Mouse (Mus musculus): ENCODE measurements at regions not wholly inside any gene's neighbourhood (a gene's known extent, or its start where the extent isn't known, plus 50 kb on each side); places are given as distances from the start of the nearest gene placed in this dataset.

DNA sequence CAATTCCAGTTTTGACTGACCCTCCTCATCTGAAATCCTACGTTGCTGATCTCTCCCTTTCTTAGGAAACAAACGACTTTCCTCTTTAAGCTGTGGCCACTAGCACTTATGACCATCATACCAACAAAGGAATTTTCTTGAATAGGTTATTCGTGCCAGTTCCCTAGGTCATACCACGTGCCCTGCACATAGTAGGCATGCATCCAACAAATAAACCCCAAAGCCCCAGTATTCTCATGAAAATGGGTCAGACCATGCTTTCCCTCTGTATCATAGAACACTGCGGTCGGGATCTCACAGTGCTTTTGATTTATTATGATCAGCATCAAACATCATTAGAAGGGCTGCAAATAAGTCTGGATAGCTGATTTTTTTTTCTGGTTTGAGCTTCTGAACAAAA lies 139.4 kb downstream of the Emp1 start:
- no peaks in the 10 kb centered on the region for H3K4me1 ChIP-seq (ENCODE audit: control insufficient read depth, insufficient read depth, low read length)
- H3K9me3 ChIP-seq (ENCODE audit: control insufficient read depth, low read depth, low read length) = no peaks in the 10 kb centered on the region
- H3K27ac ChIP-seq (ENCODE audit: low read length) = no peak overlapping the region
- H3K9ac ChIP-seq (replicated peaks; ENCODE audit: low read depth, low read length) = no peak overlapping the region
- no peak for ATAC-seq (ENCODE audit: insufficient number of reproducible peaks, insufficient read depth, low FRiP score, low read depth)
- no peaks in the 10 kb centered on the region for H3K27me3 ChIP-seq (ENCODE audit: control insufficient read depth, insufficient read depth, low read length)
- no peaks in the 10 kb centered on the region for H3K36me3 ChIP-seq (ENCODE audit: control insufficient read depth, insufficient read depth, low read length)
- H3K4me2 ChIP-seq (replicated peaks; ENCODE audit: low read depth, low read length) = no peak overlapping the region
- no peak overlapping the region for H3K4me3 ChIP-seq (ENCODE audit: low read depth, low read length)
- WGBS = 81% methylated on average over 6 of the region's 6 CpGs

DNA sequence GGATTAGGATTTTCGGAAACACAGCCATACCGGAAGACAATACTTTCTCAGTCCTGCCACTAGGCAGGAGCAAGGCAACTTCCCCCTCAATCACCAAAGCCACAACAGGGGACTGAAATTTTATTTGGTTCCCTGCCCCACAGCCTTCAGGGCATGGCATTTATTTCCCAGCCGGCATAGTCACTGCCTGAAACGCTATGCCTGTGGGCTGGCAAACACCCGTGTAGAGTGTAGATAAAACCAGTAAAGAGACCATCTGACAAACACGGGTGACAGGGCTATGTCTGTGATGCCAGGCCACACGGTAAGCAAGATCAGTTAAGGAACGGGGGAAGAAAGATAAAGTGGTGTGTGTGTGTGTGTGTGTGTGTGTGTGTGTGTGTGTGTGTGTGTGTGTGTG lies 140.1 kb downstream of the Emp1 start:
- Histone ChIP-seq H3K27ac (ENCODE audit: low read length) (no peak overlapping the region), H3K9ac (replicated peaks; ENCODE audit: low read depth, low read length) (no peak overlapping the region), H3K4me3 (ENCODE audit: low read depth, low read length) (no peak overlapping the region), H3K4me1 (ENCODE audit: control insufficient read depth, insufficient read depth, low read length) (no peaks in the 10 kb centered on the region), H3K36me3 (ENCODE audit: control insufficient read depth, insufficient read depth, low read length) (no peaks in the 10 kb centered on the region), H3K4me2 (replicated peaks; ENCODE audit: low read depth, low read length) (no peak overlapping the region), H3K27me3 (ENCODE audit: control insufficient read depth, insufficient read depth, low read length) (no peaks in the 10 kb centered on the region), H3K9me3 (ENCODE audit: control insufficient read depth, low read depth, low read length) (no peaks in the 10 kb centered on the region)
- ATAC-seq (ENCODE audit: insufficient number of reproducible peaks, insufficient read depth, low FRiP score, low read depth) = no peak
- whole genome bisulfite sequencing = 61% methylated on average over 8 of the region's 8 CpGs

GRCm38 (mm10) chr6:135518710-135519437 lies 156.5 kb downstream of the Emp1 start:
- Histone ChIP-seq H3K4me3 (ENCODE audit: low read depth, low read length) (no peak overlapping the region), H3K36me3 (ENCODE audit: control insufficient read depth, insufficient read depth, low read length) (no peaks in the 10 kb centered on the region), H3K9ac (replicated peaks; ENCODE audit: low read depth, low read length) (no peak overlapping the region), H3K4me1 (ENCODE audit: control insufficient read depth, insufficient read depth, low read length) (no peaks in the 10 kb centered on the region), H3K9me3 (ENCODE audit: control insufficient read depth, low read depth, low read length) (no peaks in the 10 kb centered on the region), H3K27ac (ENCODE audit: low read length) (no peak overlapping the region), H3K27me3 (ENCODE audit: control insufficient read depth, insufficient read depth, low read length) (no peaks in the 10 kb centered on the region), H3K4me2 (replicated peaks; ENCODE audit: low read depth, low read length) (no peak overlapping the region)
- no peak for ATAC-seq (ENCODE audit: insufficient number of reproducible peaks, insufficient read depth, low FRiP score, low read depth)
- WGBS = 71% methylated on average over 4 of the region's 4 CpGs

DNA sequence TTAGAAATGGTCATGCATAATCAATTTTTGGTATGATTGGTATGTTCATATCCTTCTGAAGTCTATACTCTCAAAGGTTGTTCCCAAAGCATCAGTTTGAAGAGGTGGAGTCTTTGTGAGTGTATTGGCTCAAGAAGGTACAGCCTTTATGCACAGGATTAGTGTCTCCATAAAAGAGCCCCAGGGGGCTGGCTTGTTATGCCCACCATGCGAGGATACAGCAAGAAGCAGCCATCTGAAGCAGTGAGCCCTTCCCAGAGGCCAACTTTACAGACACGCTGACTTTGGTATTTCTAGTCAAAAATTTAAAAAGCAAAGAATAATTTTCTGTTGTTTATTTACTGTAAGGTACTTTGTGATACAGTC lies 157.1 kb downstream of the Emp1 start:
- Histone ChIP-seq H3K27me3 (ENCODE audit: control insufficient read depth, insufficient read depth, low read length) (no peaks in the 10 kb centered on the region), H3K9me3 (ENCODE audit: control insufficient read depth, low read depth, low read length) (no peaks in the 10 kb centered on the region), H3K9ac (replicated peaks; ENCODE audit: low read depth, low read length) (no peak overlapping the region), H3K36me3 (ENCODE audit: control insufficient read depth, insufficient read depth, low read length) (no peaks in the 10 kb centered on the region), H3K27ac (ENCODE audit: low read length) (no peak overlapping the region), H3K4me2 (replicated peaks; ENCODE audit: low read depth, low read length) (no peak overlapping the region), H3K4me1 (ENCODE audit: control insufficient read depth, insufficient read depth, low read length) (no peaks in the 10 kb centered on the region), H3K4me3 (ENCODE audit: low read depth, low read length) (no peak overlapping the region)
- no peak for ATAC-seq (ENCODE audit: insufficient number of reproducible peaks, insufficient read depth, low FRiP score, low read depth)
- WGBS = 77% methylated on average over 2 of the region's 2 CpGs

GRCm38 (mm10) chr6:135520868-135521267 lies 158.5 kb downstream of the Emp1 start:
- H3K9ac ChIP-seq (replicated peaks; ENCODE audit: low read depth, low read length) = no peak overlapping the region
- H3K27me3 ChIP-seq (ENCODE audit: control insufficient read depth, insufficient read depth, low read length) = no peaks in the 10 kb centered on the region
- no peaks in the 10 kb centered on the region for H3K9me3 ChIP-seq (ENCODE audit: control insufficient read depth, low read depth, low read length)
- ATAC-seq (ENCODE audit: insufficient number of reproducible peaks, insufficient read depth, low FRiP score, low read depth) = no peak
- H3K4me3 ChIP-seq (ENCODE audit: low read depth, low read length) = no peak overlapping the region
- 0 out of 2 replicates have a peak, but pooled peaks cover 4% of the 10 kb centered on the region for H3K4me1 ChIP-seq (ENCODE audit: control insufficient read depth, insufficient read depth, low read length)
- no peak overlapping the region for H3K4me2 ChIP-seq (replicated peaks; ENCODE audit: low read depth, low read length)
- no peak overlapping the region for H3K27ac ChIP-seq (ENCODE audit: low read length)
- WGBS = 60% methylated on average over 2 of the region's 2 CpGs
- no peaks in the 10 kb centered on the region for H3K36me3 ChIP-seq (ENCODE audit: control insufficient read depth, insufficient read depth, low read length)

GRCm38 (mm10) chr6:135524886-135525285 lies 162.5 kb downstream of the Emp1 start:
- no peaks in the 10 kb centered on the region for H3K36me3 ChIP-seq (ENCODE audit: control insufficient read depth, insufficient read depth, low read length)
- no peak overlapping the region for H3K4me3 ChIP-seq (ENCODE audit: low read depth, low read length)
- no peaks in the 10 kb centered on the region for H3K9me3 ChIP-seq (ENCODE audit: control insufficient read depth, low read depth, low read length)
- no peak overlapping the region for H3K9ac ChIP-seq (replicated peaks; ENCODE audit: low read depth, low read length)
- WGBS = 78% methylated on average over 5 of the region's 5 CpGs
- no peak overlapping the region for H3K27ac ChIP-seq (ENCODE audit: low read length)
- no peak overlapping the region for H3K4me2 ChIP-seq (replicated peaks; ENCODE audit: low read depth, low read length)
- H3K27me3 ChIP-seq (ENCODE audit: control insufficient read depth, insufficient read depth, low read length) = no peaks in the 10 kb centered on the region
- H3K4me1 ChIP-seq (ENCODE audit: control insufficient read depth, insufficient read depth, low read length) = 0 out of 2 replicates have a peak, but pooled peaks cover 6% of the 10 kb centered on the region
- no peak for ATAC-seq (ENCODE audit: insufficient number of reproducible peaks, insufficient read depth, low FRiP score, low read depth)

DNA sequence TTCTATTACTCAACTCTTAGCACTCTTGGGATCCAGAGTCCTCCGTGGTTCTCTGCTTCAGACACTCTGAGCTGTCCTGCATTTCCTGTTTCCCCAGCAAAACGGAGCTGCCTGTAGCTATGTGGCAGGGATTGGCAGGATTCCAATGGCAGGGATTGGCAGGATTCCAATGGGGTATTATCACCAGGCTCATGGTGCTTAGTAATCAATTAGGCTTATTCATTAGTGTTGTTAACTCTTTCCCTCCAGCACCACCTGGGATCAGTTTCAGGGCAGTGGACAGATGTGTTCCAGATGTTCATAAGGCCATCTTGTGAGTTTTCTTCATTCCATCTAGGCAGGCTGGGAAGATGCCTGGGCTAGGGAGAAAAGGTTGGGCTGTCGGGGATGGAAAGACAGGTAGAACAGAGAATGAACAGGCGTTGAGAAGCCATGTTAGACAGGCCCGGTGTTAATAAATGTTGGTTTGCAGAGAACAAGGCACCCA lies 163.5 kb downstream of the Emp1 start:
- no peak overlapping the region for H3K27ac ChIP-seq (ENCODE audit: low read length)
- 35% methylated on average over 5 of the region's 5 CpGs for WGBS
- H3K4me3 ChIP-seq (ENCODE audit: low read depth, low read length) = no peak overlapping the region
- no peaks in the 10 kb centered on the region for H3K36me3 ChIP-seq (ENCODE audit: control insufficient read depth, insufficient read depth, low read length)
- H3K9me3 ChIP-seq (ENCODE audit: control insufficient read depth, low read depth, low read length) = no peaks in the 10 kb centered on the region
- no peak overlapping the region for H3K9ac ChIP-seq (replicated peaks; ENCODE audit: low read depth, low read length)
- ATAC-seq (ENCODE audit: insufficient number of reproducible peaks, insufficient read depth, low FRiP score, low read depth) = peak; percentile 77
- no peaks in the 10 kb centered on the region for H3K27me3 ChIP-seq (ENCODE audit: control insufficient read depth, insufficient read depth, low read length)
- no peak overlapping the region for H3K4me2 ChIP-seq (replicated peaks; ENCODE audit: low read depth, low read length)
- H3K4me1 ChIP-seq (ENCODE audit: control insufficient read depth, insufficient read depth, low read length) = 0 out of 2 replicates have a peak, but pooled peaks cover 6% of the 10 kb centered on the region

DNA sequence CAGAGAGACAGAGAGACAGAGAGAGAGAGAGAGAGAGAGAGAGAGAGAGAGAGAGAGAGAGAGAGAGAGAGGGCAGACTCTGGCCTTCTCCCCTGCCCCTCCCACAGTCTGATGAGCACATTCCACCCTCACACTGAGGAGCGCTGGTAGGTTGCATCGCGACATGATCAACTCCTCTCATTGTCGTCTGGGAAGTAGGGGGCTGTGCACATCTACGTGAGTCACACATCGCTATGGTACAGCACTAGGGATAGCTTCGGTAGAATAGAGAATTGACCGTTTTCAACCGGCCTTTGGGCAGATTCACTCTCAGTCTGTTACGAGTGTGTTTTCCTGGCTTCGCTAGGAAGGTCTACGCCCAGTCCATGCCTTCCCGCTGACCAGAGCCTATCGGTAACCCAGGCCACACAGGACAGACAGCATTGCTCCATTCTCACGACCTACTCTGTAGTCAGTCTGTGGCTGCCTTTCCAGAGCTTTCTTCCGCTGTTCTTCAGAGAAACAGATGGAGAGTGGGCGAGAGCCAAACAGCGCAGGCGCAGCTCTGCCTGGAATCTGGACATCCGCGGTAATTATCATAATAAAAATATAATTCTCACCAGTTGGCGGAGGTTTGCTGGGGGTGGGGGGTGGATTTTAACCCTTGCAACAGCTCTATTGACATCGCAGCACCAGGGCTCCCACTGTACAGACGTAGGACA lies 164.3 kb downstream of the Emp1 start:
- H3K4me3 ChIP-seq (ENCODE audit: low read depth, low read length) = no peak overlapping the region
- no peak for ATAC-seq (ENCODE audit: insufficient number of reproducible peaks, insufficient read depth, low FRiP score, low read depth)
- 0 out of 2 replicates have a peak, but pooled peaks cover 6% of the 10 kb centered on the region for H3K4me1 ChIP-seq (ENCODE audit: control insufficient read depth, insufficient read depth, low read length)
- H3K4me2 ChIP-seq (replicated peaks; ENCODE audit: low read depth, low read length) = no peak overlapping the region
- no peaks in the 10 kb centered on the region for H3K9me3 ChIP-seq (ENCODE audit: control insufficient read depth, low read depth, low read length)
- 83% methylated on average over 24 of the region's 24 CpGs for WGBS
- no peak overlapping the region for H3K27ac ChIP-seq (ENCODE audit: low read length)
- H3K36me3 ChIP-seq (ENCODE audit: control insufficient read depth, insufficient read depth, low read length) = no peaks in the 10 kb centered on the region
- no peaks in the 10 kb centered on the region for H3K27me3 ChIP-seq (ENCODE audit: control insufficient read depth, insufficient read depth, low read length)
- H3K9ac ChIP-seq (replicated peaks; ENCODE audit: low read depth, low read length) = no peak overlapping the region

Data from stomach, embryonic 14.5 days (tissue).